ENCODE assay signal across 8 mouse cellular contexts in genomic region chr9:110132201-110132605, GRCm38 (mm10). TPM values are rescaled to one million over a fixed set of nuclear protein-coding genes. Genes with fewer than 3 reads are reported as not detected.
DNase-seq lines count a peak whose midpoint lies in the region; ATAC-seq and TF ChIP-seq lines count a peak whose summit lies in the region.

No protein-coding gene starts in this region.

- H3K27ac ChIP-seq in gastrocnemius, adult 2 months = peak overlapping the region; percentile 89
- peak overlapping the region; percentile 74 for H3K27ac ChIP-seq in bone marrow, adult 2 months (ENCODE audit: control insufficient read depth, insufficient read depth, low read depth, low read length, poor library complexity)
- peak overlapping the region; percentile 93 for H3K27ac ChIP-seq in hindbrain, embryonic 12.5 days
- H3K27ac ChIP-seq in lung, embryonic 15.5 days = peak overlapping the region; percentile 95
- H3K27ac ChIP-seq in small intestine, adult 2 months (ENCODE audit: insufficient read depth, low read depth, low read length) = no peak overlapping the region

- DNase-seq in gastrocnemius, adult 2 months = no peak
- no peak for DNase-seq in gastrocnemius, postnatal 14 days
- peak; percentile 45 for DNase-seq in 3T3-L1 (ENCODE audit: low read depth, low spot score)
- DNase-seq in thymus, adult 18-20 months = no peak

- H3K36me3 ChIP-seq in hindbrain, embryonic 12.5 days = peaks cover 25% of the 10 kb centered on the region
- H3K36me3 ChIP-seq in lung, embryonic 15.5 days = peaks cover 24% of the 10 kb centered on the region
- H3K36me3 ChIP-seq in small intestine, adult 2 months (ENCODE audit: control insufficient read depth, insufficient read depth, low read length) = peaks cover 9% of the 10 kb centered on the region; the same call in 1 of the 2 replicates

- H3K4me3 ChIP-seq in gastrocnemius, adult 2 months = peak overlapping the region; percentile 94
- H3K4me3 ChIP-seq in bone marrow, adult 2 months (replicated peaks; ENCODE audit: control insufficient read depth, low read depth, low read length) = peak overlapping the region; percentile 64
- H3K4me3 ChIP-seq in hindbrain, embryonic 12.5 days = peak overlapping the region; percentile 96
- H3K4me3 ChIP-seq in lung, embryonic 15.5 days = peak overlapping the region; percentile 99
- H3K4me3 ChIP-seq in small intestine, adult 2 months (ENCODE audit: low read depth, low read length) = peak overlapping the region; percentile 70

- no peaks in the 10 kb centered on the region for H3K4me1 ChIP-seq in bone marrow, adult 2 months (ENCODE audit: control insufficient read depth, insufficient read depth, low read length)
- peaks cover 26% of the 10 kb centered on the region for H3K4me1 ChIP-seq in hindbrain, embryonic 12.5 days
- H3K4me1 ChIP-seq in lung, embryonic 15.5 days = peaks cover 28% of the 10 kb centered on the region
- peaks cover 2% of the 10 kb centered on the region; the same call in 1 of the 2 replicates for H3K4me1 ChIP-seq in small intestine, adult 2 months (ENCODE audit: control insufficient read depth, insufficient read depth, insufficient read length, low read length)

- under 1% methylated on average over 38 of the region's 38 CpGs for WGBS in bone marrow, adult 2 months
- WGBS in hindbrain, embryonic 12.5 days = under 1% methylated on average over 36 of the region's 38 CpGs
- WGBS in lung, embryonic 15.5 days = under 1% methylated on average over 28 of the region's 38 CpGs
- WGBS in small intestine, adult 2 months = 0% methylated on average over 35 of the region's 38 CpGs

- peak; percentile 73 for ATAC-seq in hindbrain, embryonic 12.5 days (ENCODE audit: low FRiP score)
- ATAC-seq in lung, embryonic 15.5 days (ENCODE audit: borderline replicate concordance, extremely low read depth, low FRiP score, low TSS enrichment) = peak; percentile 72

- peak overlapping the region; percentile 60 for H3K4me2 ChIP-seq in hindbrain, embryonic 12.5 days (replicated peaks)
- peak overlapping the region; percentile 70 for H3K4me2 ChIP-seq in lung, embryonic 15.5 days

- H3K9me3 ChIP-seq in hindbrain, embryonic 12.5 days (replicated peaks) = no peaks in the 10 kb centered on the region
- no peaks in the 10 kb centered on the region for H3K9me3 ChIP-seq in lung, embryonic 15.5 days

- no peaks in the 10 kb centered on the region for H3K27me3 ChIP-seq in hindbrain, embryonic 12.5 days
- H3K27me3 ChIP-seq in lung, embryonic 15.5 days = no peaks in the 10 kb centered on the region
- no peaks in the 10 kb centered on the region for H3K27me3 ChIP-seq in small intestine, adult 2 months (ENCODE audit: control insufficient read depth, insufficient read depth, low read length)

- TF ChIP-seq CTCF in gastrocnemius, adult 2 months (IDR thresholded peaks at IDR 0.05) = no peak
- no peak for TF ChIP-seq CTCF in bone marrow, adult 2 months (IDR thresholded peaks at IDR 0.05; ENCODE audit: control insufficient read depth, insufficient read depth, low read length)
- TF ChIP-seq CTCF in small intestine, adult 2 months (IDR thresholded peaks at IDR 0.05; ENCODE audit: extremely low read depth, insufficient read length, insufficient replicate concordance, low read depth, low read length) = no peak

- intact Hi-C loops in gastrocnemius, adult 2 months (cut with DNase I) = no loop called here
- intact Hi-C loops in gastrocnemius, postnatal 14 days (cut with DNase I; ENCODE audit: low total_unique reads) = no loop called here

- peak overlapping the region; percentile 92 for H3K9ac ChIP-seq in hindbrain, embryonic 12.5 days
- H3K9ac ChIP-seq in lung, embryonic 15.5 days = peak overlapping the region; percentile 99

- TF ChIP-seq POLR2A in bone marrow, adult 2 months (IDR thresholded peaks at IDR 0.05; ENCODE audit: borderline replicate concordance, control insufficient read depth, low read depth, low read length) = no peak
- TF ChIP-seq POLR2A in small intestine, adult 2 months (IDR thresholded peaks at IDR 0.05; ENCODE audit: low read depth, low read length) = no peak

RNA-seq across cellular contexts. Expression of gene Dhx30, which starts 14.6 kb away (rescaled TPM):
- total RNA-seq in gastrocnemius, adult 2 months (2021) = 10 to 100 TPM; 28.2 to 35.5 TPM
- total RNA-seq in gastrocnemius, postnatal 14 days (2021) = 10 to 100 TPM; 31.6 to 39.8 TPM
- 65.7 and 70.2 TPM in 2 replicates for polyA plus RNA-seq in bone marrow, adult 2 months (2011; ENCODE audit: insufficient read depth, insufficient read length, low replicate concordance, missing spikeins)
- polyA plus RNA-seq in hindbrain, embryonic 12.5 days (2016; fragmentation: Nextera tagmentation; extraction: Ambion mirVana) = 203 and 206 TPM in 2 replicates
- 115 and 120 TPM in 2 replicates for polyA plus RNA-seq in lung, embryonic 15.5 days (2015; fragmentation: Nextera tagmentation; extraction: Ambion mirVana)
- polyA plus RNA-seq in small intestine, adult 2 months (2012; rRNA removed) = 20.3 and 30.4 TPM in 2 replicates

RNA-seq across cellular contexts. Expression of gene Smarcc1, which starts 14.7 kb away (rescaled TPM):
- 10 to 100 TPM; 21.0 to 25.6 TPM for total RNA-seq in gastrocnemius, adult 2 months (2021)
- total RNA-seq in gastrocnemius, postnatal 14 days (2021) = 10 to 100 TPM; 19.8 to 23.8 TPM
- 25.1 and 41.4 TPM in 2 replicates for polyA plus RNA-seq in bone marrow, adult 2 months (2011; ENCODE audit: insufficient read depth, insufficient read length, low replicate concordance, missing spikeins)
- 211 and 225 TPM in 2 replicates for polyA plus RNA-seq in hindbrain, embryonic 12.5 days (2016; fragmentation: Nextera tagmentation; extraction: Ambion mirVana)
- 122 TPM in 2 replicates for polyA plus RNA-seq in lung, embryonic 15.5 days (2015; fragmentation: Nextera tagmentation; extraction: Ambion mirVana)
- 5.0 and 11.3 TPM in 2 replicates for polyA plus RNA-seq in small intestine, adult 2 months (2012; rRNA removed)
